ENCODE assay signal across 21 mouse cellular contexts in genomic region chr2:57245721-57246328, GRCm38 (mm10). TPM values are rescaled to one million over a fixed set of nuclear protein-coding genes. Genes with fewer than 3 reads are reported as not detected.
A peak's percentile ranks its signal among the peaks of the same experiment; 100 is the strongest.
DNase-seq lines count a peak whose midpoint lies in the region; ATAC-seq and TF ChIP-seq lines count a peak whose summit lies in the region.
"Had no signal": no experiment of that assay in that cellular context is flagged by ENCODE, and none has a peak within 500 bp of the region (broad histone marks: within the 10 kb centered on the region; RNA-seq: fewer than 3 reads in every experiment).

No protein-coding gene starts in this region.

- H3K4me3 ChIP-seq in gastrocnemius, adult 2 months: no peak overlapping the region
- H3K4me3 ChIP-seq: embryonic facial prominence, embryonic 12.5 days; forebrain, embryonic 15.5 days; heart, embryonic 15.5 days had no signal

- H3K27ac ChIP-seq in gastrocnemius, adult 2 months: peak overlapping the region; percentile 53
- H3K27ac ChIP-seq: embryonic facial prominence, embryonic 12.5 days; forebrain, embryonic 15.5 days; heart, embryonic 15.5 days; liver, embryonic 14.5 days had no signal

- no peak for TF ChIP-seq CTCF in gastrocnemius, adult 2 months (IDR thresholded peaks at IDR 0.05)

- peak; percentile 54 for ATAC-seq in megakaryocyte progenitor cell, adult 5-6 weeks (replicated peaks; ENCODE audit: poor library complexity)
- ATAC-seq: forebrain, embryonic 15.5 days; hindbrain, embryonic 16.5 days; midbrain, embryonic 16.5 days; Patski had no signal

- no peak for DNase-seq in gastrocnemius, adult 2 months
- no peak for DNase-seq in gastrocnemius, adult 8-10 months (ENCODE audit: low spot score in 2 of 2)
- DNase-seq in 416B (ENCODE audit: low read depth): peak; percentile 72
- DNase-seq in lung, postnatal 10 days: peak; percentile 7
- no peak for DNase-seq in adrenal gland, postnatal 14 days
- no peak for DNase-seq in layer of hippocampus, adult 11-12 months (ENCODE audit: low spot score)
- DNase-seq: adrenal gland, postnatal 10 days; cerebellum, adult 11-12 months; cerebellum, adult 9-11 months; embryo, embryonic 11 days; kidney, adult 18-20 months; kidney, postnatal 36 days; liver had no signal

- intact Hi-C loops in gastrocnemius, adult 2 months (cut with DNase I): loop anchor here (10.0 kb wide), 1 partner anchor 109 kb away; no protein-coding TSS in a partner anchor

RNA-seq across cellular contexts. Expression of gene Gpd2, which starts 8.4 kb away (rescaled TPM):
- total RNA-seq in gastrocnemius, adult 2 months (2021): 100 to 1,000 TPM; 155 to 233 TPM
- total RNA-seq in gastrocnemius, adult 8-10 months (2022): 100 to 1,000 TPM; 193 to 241 (median 217) TPM
- 22.5 and 23.5 TPM in 2 replicates for total RNA-seq in megakaryocyte progenitor cell, adult 5-6 weeks (2015)
- 27.9 and 32.5 TPM in 2 replicates for total RNA-seq in megakaryocyte progenitor cell, adult 5-6 weeks (2017)
- 220 and 223 TPM in 2 replicates for total RNA-seq in adrenal gland, postnatal 14 days (2021)

Comparison
In these comparisons a context has a peak if more than half of its experiments do, and no peak if none do; other contexts are left out.
1. DNase-seq: peak in 416B (single experiment) and lung, postnatal 10 days (single experiment); none in gastrocnemius, adult 2 months (single experiment), gastrocnemius, adult 8-10 months (0 of 2), adrenal gland, postnatal 14 days (single experiment) and layer of hippocampus, adult 11-12 months (single experiment).